Mouse (Mus musculus): ENCODE results near the gene Rfx1. TPM values are rescaled to one million over a fixed set of nuclear protein-coding genes. Genes with fewer than 3 reads are reported as not detected.

The Rfx1 gene
- total RNA-seq, 2 experiments from 2014 or later: 3.6 to 4.4 TPM

DNA sequence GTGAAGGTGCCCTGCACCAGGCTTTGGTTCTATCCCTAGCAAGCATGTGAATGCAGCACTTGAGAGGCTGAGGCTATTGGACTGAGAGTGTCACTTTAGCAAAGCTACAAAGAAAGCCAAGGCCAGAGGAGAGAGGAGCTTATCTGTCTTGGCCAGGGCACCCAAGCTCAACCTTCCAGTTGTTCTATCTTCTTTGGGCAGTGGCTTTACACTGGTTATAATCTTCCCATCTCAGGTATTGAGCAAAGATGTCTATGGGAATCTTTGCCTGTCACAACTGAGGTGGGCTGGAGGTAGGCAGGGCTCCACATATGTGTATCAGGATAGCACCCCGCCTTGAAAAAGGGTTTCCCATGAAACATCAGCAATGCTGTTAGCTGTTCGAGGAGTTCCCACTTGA lies 6.4 kb upstream of the Rfx1 start:
- no peak for DNase-seq

DNA sequence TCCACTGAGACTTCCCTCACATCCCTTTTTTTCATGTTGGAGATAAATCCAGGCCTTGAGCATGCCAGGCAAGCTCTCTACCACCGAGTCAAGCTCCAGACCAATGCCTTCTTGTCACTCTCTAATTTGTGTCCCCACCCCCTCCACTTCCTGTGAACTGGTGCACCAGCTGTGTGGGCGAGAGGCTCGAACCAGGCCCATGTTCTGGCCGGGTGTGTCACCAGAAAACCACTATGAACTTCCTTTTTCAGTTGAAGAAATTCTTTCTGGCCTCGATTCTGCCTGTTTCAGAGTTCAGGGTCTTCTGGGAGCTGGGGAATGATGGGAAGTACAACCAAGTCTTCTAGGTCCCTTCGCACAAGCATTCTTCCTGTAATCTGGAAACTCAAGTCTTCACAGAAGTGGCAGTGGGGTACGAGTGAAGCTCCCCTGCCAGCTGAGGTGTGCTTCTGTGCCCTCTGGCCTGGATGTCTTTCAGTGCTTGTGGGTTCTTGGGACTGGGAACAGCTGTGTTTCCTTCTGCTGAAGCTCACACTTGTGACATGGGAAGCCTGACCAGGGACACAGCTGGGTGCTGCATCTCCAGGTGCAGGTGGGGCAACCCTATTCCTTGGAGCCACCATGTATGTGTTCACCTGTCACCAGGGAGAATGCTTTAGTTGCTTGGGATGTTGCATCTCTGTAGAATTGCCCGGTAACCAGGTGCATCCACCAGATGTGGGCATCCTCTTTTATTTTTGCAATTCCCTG lies 2.6 kb upstream of the Rfx1 start:
- DNase-seq: no peak

DNA sequence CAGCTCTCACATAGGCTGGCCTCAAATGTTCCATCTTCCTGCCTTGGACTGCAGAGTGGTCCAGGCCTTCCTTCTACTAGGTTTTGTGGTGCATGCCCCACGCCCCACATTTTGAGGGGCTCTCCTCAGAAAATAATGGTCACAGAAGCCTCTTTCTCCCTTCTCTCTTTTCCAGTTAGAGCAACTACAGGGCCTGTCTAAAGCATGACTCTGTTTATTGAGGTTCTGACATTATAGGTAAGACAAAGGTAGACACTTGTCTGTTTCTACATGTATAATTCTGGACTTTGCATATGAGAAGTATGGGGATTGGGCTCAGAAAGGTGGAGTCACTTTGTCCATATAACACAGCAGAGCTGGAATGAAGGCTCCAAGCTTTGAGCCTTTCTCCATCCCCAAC lies 1.6 kb upstream of the Rfx1 start, which contains the start of gene Gm10643:
Gene Gm10643 (minus strand): TSS at position 101 of the 400 bp plus-strand sequence.
- DNase-seq: no peak

DNA sequence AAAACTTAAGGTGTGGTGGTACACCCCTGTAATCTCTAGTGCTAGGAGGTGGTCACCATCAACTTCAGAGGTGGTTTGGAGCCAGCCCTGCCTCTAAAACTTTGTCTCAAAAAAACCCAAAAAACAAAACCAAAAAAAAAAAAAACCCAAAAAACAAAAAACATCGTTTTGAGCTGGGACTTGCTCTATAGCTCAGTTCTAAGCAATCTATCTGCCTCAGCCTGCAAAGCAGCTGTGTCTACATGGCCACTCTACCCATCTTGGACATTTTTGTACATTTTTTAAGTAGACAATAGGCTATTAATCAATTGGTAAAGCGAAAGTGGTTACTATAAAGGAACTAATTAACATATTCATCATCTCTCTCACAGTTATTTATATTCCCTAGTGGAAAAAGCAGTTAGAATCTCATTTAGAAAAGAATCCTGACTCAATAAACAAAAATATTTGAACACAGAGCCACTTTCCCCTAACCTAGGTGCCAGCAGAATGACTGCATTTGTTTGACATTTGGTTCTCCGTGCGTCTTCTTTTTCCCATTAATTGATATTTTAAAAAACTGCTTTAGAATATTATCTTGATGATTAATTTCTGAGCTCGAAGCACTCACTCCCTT lies 1.1 kb upstream of the Rfx1 start:
- no peak for DNase-seq

DNA sequence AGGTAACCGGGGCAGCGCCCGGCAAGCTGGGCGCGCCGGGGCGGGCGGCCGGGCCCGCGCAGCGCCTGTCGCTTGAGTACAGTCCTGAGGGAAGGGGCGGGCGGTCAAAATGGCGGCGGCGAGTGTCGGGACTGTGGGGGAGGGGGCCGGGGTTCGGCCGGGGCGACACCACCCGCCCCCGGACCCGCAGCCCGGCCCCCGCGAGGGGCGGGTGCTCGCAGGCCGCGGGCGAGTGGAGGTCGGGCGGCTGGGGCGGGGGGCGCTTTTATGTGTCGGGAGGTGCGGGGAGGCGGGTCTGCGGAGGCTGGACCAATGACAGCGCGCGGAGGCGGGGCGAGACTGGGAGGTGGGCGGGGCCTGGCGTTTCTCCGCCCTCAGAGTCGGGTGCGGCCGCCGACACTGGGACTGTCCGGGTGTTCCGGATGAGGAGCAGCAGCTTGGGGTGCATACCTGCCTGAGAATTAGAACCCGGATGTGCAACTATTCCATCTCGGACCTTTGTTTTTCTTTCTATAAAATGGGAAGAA lies 476 bp downstream of the Rfx1 start:
- DNase-seq: peak; percentile 92

DNA sequence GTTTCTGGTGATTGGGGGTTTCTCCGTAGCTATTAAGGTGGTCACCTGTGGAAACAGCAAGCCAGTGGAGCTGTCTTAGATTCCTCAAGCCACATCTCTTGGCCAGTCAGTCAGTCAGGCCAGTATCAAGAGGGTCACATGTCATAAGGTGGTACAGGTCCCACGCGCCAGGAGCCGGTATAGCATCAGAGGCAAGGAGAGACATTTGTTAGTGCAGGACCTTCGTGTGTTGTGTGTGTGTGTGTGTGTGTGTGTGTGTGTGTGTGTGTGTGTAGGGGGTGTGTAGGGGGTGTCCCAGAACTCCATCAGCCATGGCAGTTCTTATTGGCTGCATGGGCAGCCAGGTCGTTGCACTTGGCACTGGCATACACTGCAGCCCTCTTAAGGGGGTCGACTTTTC lies 1.3 kb downstream of the Rfx1 start:
- no peak for DNase-seq

DNA sequence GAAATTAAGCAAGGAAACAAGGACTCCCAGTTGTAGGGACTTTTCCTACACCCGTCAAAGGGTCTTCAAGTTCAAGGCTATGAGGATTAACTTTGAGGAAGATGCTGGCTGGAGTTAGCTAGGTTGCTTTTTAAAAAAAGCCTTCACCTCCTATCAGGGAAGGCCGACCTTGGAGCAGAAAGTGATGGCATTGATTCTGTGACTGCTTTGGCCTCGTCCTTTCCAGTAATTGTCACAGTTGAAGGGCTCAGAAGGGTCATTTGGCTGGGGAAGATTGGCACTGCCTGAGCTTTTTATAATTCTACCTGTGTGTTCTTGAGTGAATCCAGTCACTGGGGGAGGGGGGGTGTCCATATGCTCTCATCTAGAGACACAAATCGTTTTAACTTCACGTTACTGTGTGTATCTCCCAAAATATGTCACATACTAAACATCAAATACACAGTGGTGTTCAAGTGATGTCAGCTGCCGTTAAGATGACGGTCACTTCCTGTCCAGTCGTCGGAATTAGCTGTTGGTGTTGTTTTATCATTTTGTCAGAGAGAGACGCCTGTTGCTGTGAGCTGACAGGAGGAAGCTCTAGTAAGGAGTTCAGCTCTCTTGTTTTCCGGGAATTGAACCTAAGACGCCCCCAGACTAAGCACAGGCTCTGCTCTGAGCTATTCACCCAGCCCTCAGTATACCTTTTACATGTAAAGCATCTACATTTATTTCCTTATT lies 1.8 kb downstream of the Rfx1 start:
- DNase-seq: no peak

DNA sequence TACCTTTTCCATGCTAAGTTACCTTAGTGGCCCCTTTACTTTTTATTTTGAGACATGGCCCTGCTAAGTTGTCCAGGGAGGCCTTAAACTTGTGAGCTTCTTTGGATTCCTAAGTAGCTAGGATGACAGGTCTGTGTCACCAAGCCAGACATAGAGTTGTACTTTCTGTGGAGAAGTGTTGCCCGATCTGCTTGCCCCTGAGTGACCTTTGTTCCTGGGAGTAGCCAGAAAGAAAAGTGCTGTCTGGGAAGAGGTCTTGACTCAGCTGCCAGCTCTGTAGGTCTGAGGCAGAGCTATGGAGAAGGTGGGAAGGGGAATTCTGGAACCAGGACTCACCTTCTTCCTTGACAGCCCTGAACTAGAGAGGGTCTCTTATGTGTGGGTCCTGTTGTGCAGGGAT lies 2.5 kb downstream of the Rfx1 start:
- no peak for DNase-seq

DNA sequence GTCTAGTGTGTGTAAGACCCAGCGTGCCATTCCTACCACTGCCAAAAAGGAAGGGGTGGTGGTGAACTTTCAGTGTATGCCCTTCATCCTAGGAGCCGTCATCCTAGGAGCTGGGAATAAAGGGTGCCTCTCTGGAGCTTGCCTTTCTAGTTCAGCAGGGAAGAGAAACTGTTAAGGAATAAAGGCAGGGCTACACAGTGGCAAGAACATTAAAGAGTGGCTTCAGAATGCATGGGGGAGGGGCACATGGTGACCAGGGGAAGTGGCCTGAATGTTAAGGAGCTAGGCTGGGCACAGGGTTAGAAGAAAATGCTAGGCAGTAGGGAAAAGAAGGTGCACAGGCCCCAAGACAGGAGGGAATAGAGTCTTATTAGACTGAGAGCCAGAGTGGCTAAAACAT lies 3.1 kb downstream of the Rfx1 start:
- no peak for DNase-seq

DNA sequence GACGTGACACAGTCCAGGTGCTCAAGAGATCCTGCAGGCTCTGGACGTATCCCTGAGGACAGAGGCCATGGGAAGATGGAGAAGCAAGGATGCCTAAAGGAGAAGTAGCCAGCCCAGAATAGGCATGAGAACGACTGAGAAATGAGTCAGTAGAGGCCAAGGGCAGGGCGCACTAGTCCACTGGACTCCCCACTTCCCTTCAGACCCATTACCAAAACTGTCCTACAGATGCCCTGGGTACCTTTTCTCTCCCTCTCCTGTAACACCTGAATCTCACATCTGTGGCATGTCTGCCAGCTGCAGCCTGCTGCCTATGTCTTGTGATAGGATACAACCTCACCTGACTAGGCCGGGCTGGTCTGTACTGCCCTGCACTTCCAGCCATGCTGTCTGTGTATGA lies 3.6 kb downstream of the Rfx1 start:
- no peak for DNase-seq

DNA sequence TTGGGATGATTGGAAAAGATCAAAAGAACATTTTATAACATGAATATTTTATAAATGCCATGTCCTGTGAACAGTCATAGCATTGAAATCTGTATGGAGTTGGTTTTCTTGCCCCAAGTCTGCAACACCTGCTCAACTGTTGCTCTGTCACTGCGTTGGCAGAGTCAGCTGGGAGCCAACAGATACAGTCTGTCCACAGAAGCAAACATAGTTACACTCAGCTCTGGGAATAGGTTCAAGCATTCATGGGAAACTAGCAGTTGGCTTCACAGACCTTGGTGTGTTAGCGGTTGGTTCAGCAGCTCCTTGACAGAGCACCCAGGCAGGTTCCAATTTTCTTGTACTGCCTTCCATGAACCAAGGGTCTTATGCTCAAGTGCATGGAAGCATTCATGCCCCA lies 4.0 kb downstream of the Rfx1 start:
- DNase-seq: peak; percentile 49

DNA sequence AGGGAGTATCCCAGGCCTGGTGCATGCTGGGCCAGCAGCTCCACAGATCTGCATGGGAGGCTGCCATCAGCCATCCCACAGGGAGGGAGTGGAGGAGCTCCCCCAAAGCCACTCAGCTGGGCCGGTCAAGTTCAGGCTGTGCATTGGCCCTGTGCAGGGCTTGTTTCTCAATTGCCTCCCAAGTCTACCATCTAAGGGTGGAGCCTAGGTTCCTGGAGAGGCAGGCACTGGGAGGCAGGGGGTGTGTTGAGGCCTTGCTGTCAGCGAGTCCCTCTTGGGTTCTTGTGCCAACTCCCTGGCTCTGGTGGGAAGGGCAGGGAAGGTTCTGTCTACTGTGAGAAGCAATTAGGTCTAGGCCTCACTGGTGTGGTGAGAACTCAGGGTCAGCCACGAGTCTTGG lies 5.3 kb downstream of the Rfx1 start:
- peak; percentile 18 for DNase-seq

DNA sequence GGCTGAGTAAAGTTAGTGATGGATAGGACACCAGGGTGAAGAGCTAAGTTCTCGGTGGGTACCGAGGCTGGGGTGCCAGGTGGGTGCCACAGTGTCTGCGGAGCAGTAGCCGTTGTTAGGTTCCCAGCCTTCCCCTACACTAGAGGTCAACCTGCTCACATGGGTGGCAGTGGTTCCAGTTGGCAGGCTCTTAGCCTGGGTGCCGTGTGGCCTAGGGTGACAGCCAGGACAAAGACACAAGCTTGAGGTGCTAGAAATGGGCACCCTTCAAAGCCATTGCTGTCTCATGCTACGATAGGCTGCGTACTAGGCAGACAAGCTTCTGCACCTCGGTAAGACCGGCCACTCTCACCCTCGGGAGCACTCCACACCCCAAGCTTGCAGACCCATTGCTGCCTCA lies 5.7 kb downstream of the Rfx1 start:
- DNase-seq: peak; percentile 18

DNA sequence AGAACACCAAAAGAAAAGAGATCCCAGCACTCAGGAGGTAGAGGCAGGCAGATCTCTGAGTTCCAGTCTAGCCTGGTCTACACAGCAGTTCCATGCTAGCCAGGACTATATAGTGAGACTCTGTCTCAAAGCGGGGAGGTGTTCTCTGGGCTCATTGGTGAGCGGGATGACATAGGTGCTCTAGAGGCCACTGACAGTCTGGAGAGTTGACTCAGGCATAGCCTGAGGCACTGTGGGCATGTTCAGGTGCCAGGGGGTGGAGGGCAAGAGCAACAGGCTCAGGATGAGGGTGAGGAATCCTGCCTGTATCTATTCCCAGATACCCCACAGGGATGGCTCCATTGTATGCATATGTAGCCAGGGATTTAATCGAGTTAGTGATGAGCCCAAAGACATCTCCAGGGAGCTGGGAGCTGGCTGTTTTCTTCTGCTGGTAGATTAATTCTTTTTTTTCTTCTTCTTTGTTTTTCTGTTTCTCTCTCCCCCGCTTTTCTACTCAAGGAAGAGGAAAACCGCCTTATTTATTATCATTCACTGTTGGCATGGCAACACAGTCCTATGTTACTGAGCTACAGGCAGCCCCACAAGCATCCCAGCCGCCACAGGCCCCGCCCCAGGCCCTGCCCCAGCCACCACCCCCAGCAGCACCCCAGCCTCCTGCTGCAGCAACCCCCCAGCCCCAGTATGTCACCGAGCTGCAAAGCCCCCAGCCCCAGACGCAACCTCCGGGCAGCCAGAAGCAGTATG lies 6.8 kb downstream of the Rfx1 start:
- DNase-seq: no peak

DNA sequence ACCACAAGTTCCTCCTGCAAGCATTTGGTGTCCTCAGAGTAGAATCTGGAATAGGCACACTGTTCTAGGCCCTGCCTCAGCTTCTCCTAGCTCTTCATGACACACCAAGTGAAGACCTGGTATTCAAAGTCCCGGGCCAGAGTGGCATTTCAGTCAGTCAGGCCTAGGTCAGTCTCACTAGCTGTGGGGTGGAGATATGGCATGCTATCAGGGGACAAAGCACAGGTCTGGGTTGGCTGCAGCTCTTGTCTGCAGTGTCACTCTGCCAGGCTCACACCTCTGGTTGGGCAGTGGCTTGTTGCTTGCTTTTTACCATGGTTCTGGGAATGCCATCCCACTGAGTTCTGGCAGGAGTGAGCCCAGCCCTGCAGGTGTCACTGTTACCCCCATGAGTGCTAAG lies 9.8 kb downstream of the Rfx1 start:
- no peak for DNase-seq

DNA sequence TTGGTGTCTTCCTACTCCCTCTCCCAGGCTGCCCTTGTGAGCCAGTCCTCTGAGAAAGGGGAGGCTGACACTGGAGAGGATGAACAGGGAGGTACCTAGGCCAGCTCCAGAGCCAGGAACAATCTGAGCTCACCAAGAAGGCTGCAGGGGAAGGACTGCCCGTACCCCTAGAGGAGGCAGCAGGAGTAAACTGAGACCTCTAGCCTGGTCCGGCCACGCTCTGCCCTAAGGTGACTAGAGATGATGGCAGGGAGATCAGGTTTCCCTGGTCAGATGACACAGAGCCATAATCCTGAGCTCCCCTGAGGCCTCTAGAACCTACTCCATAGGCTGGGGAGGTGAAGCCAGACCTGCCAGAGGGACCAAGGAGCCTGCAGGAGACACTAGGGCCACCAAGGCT lies 10.2 kb downstream of the Rfx1 start:
- DNase-seq: no peak

DNA sequence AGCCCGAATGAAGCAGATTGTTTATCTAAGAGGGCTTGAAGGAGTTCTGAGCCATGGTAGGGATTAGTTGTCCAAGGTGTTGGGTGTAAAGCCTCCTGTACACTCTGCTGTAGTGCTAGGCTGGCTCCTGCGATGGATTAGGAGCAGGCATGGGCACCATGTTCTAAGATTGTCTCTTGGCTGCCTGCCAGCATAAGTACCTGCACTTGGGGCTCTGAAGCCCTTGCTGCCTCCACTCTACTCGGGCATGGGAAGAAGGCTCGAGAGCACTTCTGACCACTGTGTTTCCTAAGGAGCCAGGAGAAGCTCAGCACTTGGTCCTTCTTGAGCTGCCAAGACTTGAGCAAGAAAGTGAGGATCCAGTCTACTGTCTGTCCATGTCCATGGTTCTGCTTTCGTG lies 12.6 kb downstream of the Rfx1 start:
- no peak for DNase-seq

DNA sequence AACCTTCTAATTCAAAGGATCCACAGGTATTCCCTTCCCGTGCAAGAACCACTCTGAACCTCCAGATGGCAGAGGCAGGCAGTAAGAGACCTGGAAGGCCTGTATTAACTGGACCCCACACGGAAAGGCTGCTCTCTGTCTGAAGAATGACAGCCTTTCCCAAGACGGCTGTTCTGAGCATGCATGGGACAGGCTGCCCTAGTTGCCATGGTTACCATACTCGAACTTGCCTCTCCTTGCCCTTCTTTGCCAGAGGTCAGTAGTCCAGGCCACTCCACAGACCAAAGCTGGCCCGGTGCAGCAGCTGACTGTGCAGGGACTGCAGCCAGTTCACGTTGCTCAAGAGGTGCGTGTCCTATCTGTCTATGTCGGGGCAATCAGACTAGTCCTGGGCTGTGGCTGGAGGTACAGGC lies 17.2 kb downstream of the Rfx1 start:
- DNase-seq: peak; percentile 64

DNA sequence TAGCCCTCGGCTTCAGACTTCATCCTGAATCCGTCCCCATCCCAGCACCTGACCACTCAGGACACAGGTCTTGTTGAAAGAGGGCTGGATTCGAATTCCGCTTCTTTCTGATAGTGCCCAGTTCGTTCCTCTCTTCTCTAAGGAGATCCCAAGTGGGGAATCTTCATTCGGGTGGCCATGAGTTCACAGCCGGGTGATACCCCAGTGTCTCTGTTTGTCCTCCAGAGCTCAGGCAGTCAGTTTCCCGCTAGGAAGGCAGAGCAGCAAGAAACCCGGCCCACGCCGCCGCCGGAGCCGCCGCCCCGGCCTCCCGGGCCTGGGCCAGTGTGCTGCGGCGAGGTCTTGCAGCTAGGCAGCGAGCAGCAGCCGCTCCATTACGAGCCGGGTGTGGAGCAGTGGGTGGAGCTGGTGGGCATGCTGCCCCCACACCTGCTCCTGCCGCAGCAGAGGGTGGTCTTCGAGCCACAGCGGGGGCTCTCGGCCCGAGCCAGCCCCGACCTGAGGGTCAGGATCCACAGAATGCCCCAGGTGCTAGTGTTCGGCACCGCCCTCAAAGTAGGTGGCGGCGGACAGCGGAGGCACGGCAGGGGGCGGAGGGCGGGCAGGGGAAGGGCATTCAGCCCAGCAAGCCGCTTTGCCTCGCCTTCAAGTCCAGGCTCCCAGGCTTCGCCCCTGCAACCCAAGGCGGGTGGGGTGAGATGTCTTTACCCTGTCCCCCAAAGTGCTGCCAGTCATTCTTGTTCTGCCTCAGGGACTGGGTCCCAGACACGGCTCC lies 17.9 kb downstream of the Rfx1 start:
- no peak for DNase-seq

DNA sequence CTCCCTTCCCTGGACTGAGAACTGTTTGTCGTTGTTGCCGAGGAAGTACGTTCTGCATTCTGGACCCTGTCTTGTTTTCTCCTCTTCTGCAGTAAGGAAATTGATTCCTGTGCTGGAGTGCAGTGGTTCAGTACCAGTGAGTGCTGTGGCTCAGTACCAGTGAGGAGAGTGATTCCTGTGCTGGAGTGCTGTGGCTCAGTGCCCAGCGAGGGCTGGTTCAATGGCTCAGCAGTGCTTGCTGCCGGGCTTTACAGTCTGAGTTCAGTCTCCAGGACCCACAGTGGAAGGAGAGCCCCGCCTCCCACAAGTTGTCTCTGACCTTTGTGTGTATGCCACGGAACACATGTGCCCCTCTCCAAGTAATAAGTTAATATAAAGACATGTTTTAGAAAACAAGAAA lies 20.5 kb downstream of the Rfx1 start:
- DNase-seq: no peak

DNA sequence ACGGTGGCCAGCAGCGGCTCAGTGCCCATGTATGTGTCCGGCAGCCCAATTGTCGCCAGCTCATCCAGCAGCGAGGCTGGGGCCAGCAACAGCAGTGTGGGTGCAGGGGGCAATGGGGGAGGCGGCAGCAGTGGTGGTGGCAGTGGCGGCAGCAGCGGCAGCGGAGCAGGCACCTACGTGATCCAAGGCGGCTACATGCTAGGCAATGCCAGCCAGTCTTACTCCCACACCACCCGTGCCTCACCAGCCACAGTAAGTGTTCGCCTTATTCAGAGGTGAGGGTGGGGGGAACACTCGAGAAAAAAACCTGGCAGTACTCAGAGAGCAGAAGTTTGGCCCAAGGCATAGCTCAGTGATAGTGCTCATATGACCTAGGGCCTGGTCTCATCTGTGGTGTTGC lies 21.2 kb downstream of the Rfx1 start:
- DNase-seq: no peak

DNA sequence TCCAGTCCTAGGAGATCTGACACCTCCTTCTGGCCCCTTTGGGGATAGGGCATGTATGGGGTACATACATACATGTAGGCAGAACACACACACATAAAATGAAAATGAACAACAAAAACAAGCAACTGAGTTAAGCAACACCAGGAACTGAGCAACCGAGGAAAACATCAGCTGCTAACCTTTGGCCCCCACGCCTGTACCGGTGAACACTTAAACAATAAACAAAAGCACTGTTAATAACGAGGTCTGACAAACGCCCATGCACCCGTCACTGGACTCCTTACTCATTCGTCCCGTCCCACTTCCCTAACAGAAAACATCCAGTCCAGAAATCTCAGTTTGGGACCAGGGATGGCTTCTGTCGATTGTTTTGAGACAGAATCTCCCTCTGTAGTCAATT lies 22.6 kb downstream of the Rfx1 start:
- no peak for DNase-seq

Data from gastrocnemius, postnatal 25 days (tissue).